Mouse (Mus musculus): ENCODE measurements around the gene Tigd3. TPM values are rescaled to one million over a fixed set of nuclear protein-coding genes. Genes with fewer than 3 reads are reported as not detected.

Gene Tigd3
- total RNA-seq, 2 experiments from 2014 or later, result 4.5 to 5.5 TPM

Other genes starting within 250 kb of the Tigd3 start
- gene Sipa1, start 230.4 kb downstream of the Tigd3 start, total RNA-seq (2021), result 10 to 100 TPM; 14.5 to 18.7 TPM
- 10 to 100 TPM; 16.1 to 17.2 TPM for gene Map3k11, start 205.4 kb downstream of the Tigd3 start, total RNA-seq (2021)
- gene Pcnx3, start 205.2 kb downstream of the Tigd3 start, total RNA-seq (2021), result 10 to 100 TPM; 63.6 to 67.9 TPM
- gene Kcnk7, start 189.8 kb downstream of the Tigd3 start, total RNA-seq (2021), result not detected
- 10 to 100 TPM; 24.6 to 27.3 TPM for gene Ehbp1l1, start 167.8 kb downstream of the Tigd3 start, total RNA-seq (2021)
- 10 to 100 TPM; 30.0 to 30.2 TPM for gene Fam89b, start 164.5 kb downstream of the Tigd3 start, total RNA-seq (2021)
- 10 to 100 TPM; 27.0 to 31.6 TPM for gene Ltbp3, start 153.2 kb downstream of the Tigd3 start, total RNA-seq (2021)
- 10 to 100 TPM; 82.0 to 86.8 TPM for gene Scyl1, start 122.7 kb downstream of the Tigd3 start, total RNA-seq (2021)
- gene Frmd8, start 18.9 kb downstream of the Tigd3 start, total RNA-seq (2021), result 10 to 100 TPM in 1 of 2 experiments, 1 to 10 TPM in 1; 9.5 to 14.6 TPM
- 1 to 10 TPM; 2.5 to 3.0 TPM for gene Slc25a45, start 16.3 kb downstream of the Tigd3 start, total RNA-seq (2021)
- 10 to 100 TPM; 84.1 to 96.1 TPM for gene Dpf2, start 18.9 kb upstream of the Tigd3 start, total RNA-seq (2021)
- gene Cdc42ep2, start 30.7 kb upstream of the Tigd3 start, total RNA-seq (2021), result 1 to 10 TPM; 6.2 to 6.6 TPM
- 1 to 10 TPM; 3.8 to 5.6 TPM for gene Pola2, start 70.1 kb upstream of the Tigd3 start, total RNA-seq (2021)
- not detected for gene Slc22a20, start 92.0 kb upstream of the Tigd3 start, total RNA-seq (2021)
- gene Capn1, start 121.7 kb upstream of the Tigd3 start, total RNA-seq (2021), result 10 to 100 TPM; 17.5 to 18.5 TPM
- 10 to 100 TPM; 45.4 to 49.5 TPM for gene Syvn1, start 152.4 kb upstream of the Tigd3 start, total RNA-seq (2021)
- 10 to 100 TPM; 45.1 to 47.0 TPM for gene Mrpl49, start 163.6 kb upstream of the Tigd3 start, total RNA-seq (2021)
- 100 to 1,000 TPM; 593 to 625 TPM for gene Fau, start 163.7 kb upstream of the Tigd3 start, total RNA-seq (2021)
- 10 to 100 TPM; 33.4 to 38.1 TPM for gene Znhit2, start 167.0 kb upstream of the Tigd3 start, total RNA-seq (2021)
- gene Tm7sf2, start 174.2 kb upstream of the Tigd3 start, total RNA-seq (2021), result 10 to 100 TPM; 24.9 to 25.2 TPM
- 10 to 100 TPM; 71.9 to 77.6 TPM for gene Vps51, start 183.1 kb upstream of the Tigd3 start, total RNA-seq (2021)
- gene Tmem262, start 185.9 kb upstream of the Tigd3 start, total RNA-seq (2021), result not detected
- under 1 TPM; 0.53 to 0.55 TPM for gene Gm28374, start 188.1 kb upstream of the Tigd3 start, total RNA-seq (2021)
- gene Zfpl1, start 190.8 kb upstream of the Tigd3 start, total RNA-seq (2021), result 10 to 100 TPM; 36.5 to 37.2 TPM
- under 1 TPM; 0.18 to 0.34 TPM for gene Cdca5, start 190.8 kb upstream of the Tigd3 start, total RNA-seq (2021)
- not detected for gene AC131692.1, start 200.3 kb upstream of the Tigd3 start, total RNA-seq (2021)
- under 1 TPM in 1 of 2 experiments, not detected in 1; 0.21 TPM for gene Naaladl1, start 211.6 kb upstream of the Tigd3 start, total RNA-seq (2021)
- gene Sac3d1, start 224.5 kb upstream of the Tigd3 start, total RNA-seq (2021), result 10 to 100 TPM; 23.7 to 25.0 TPM
- 10 to 100 TPM; 36.2 to 43.6 TPM for gene Snx15, start 234.2 kb upstream of the Tigd3 start, total RNA-seq (2021)
- under 1 TPM in 1 of 2 experiments, not detected in 1; 0.71 TPM for gene Batf2, start 246.8 kb upstream of the Tigd3 start, total RNA-seq (2021)
- gene Arl2, start 247.4 kb upstream of the Tigd3 start, total RNA-seq (2021), result 10 to 100 TPM; 71.5 to 76.8 TPM